Mouse (Mus musculus) hindbrain, embryonic 15.5 days (tissue): ENCODE data around the gene Gm21244. TPM values are rescaled to one million over a fixed set of nuclear protein-coding genes. Genes with fewer than 3 reads are reported as not detected.
"Not testable (repeated sequence)": the region's sequence is repeated elsewhere in the genome, so short reads cannot be mapped to it uniquely, and the experiment has no call there.

ENCODE experiments used
- ATAC-seq: fragments of 200-750 bp; cut with Nextera tagmentation; 2 replicates; pipeline ENCODE4 v1.8.0; 2017; ENCODE audit warnings: low read depth, moderate number of reproducible peaks, moderate TSS enrichment; ENCODE audit not compliant: low FRiP score
- H3K27ac ChIP-seq: fragments of 300-500 bp; sonication (generic); replicated peaks from 2 replicates; pipeline ENCODE4 v1.5.1; 2015; ENCODE audit warnings: mild to moderate bottlenecking, inconsistent platforms
- H3K27me3 ChIP-seq: fragments of 300-500 bp; sonication (generic); 2 replicates; pipeline ENCODE4 v1.6.1; 2015; ENCODE audit warnings: control low read depth, inconsistent platforms
- H3K36me3 ChIP-seq: fragments of 300-500 bp; sonication (generic); 2 replicates; pipeline ENCODE4 v1.6.1; 2015; ENCODE audit warnings: control low read depth, inconsistent platforms
- H3K4me1 ChIP-seq: fragments of 300-500 bp; sonication (generic); replicated peaks from 2 replicates; pipeline ENCODE4 v1.6.1; 2015; ENCODE audit warnings: control low read depth, inconsistent platforms
- H3K4me2 ChIP-seq: fragments of 300-500 bp; sonication (generic); 2 replicates; pipeline ENCODE4 v1.6.1; 2015; ENCODE audit warnings: moderate library complexity, mild to moderate bottlenecking, inconsistent platforms
- H3K4me3 ChIP-seq: fragments of 300-500 bp; sonication (generic); 2 replicates; pipeline ENCODE4 v1.5.1; 2015; ENCODE audit warnings: mild to moderate bottlenecking, inconsistent platforms
- H3K9ac ChIP-seq: fragments of 300-500 bp; sonication (generic); 2 replicates; pipeline ENCODE4 v1.6.1; 2015; ENCODE audit warnings: inconsistent platforms
- H3K9me3 ChIP-seq: fragments of 300-500 bp; sonication (generic); 2 replicates; pipeline ENCODE4 v1.6.1; 2016; ENCODE audit warnings: control low read depth, inconsistent platforms
- WGBS: fragments of 180-500 bp; shearing (Covaris S2); methylation state at CpG from one replicate; pipeline ENCODE4 v1.1.7; 2015; 5-methylcytosine and 5-hydroxymethylcytosine counted together
- polyA plus RNA-seq: library from polyadenylated mRNA; unstranded; fragments of >200 nt; fragmentation: Nextera tagmentation; extraction: Ambion mirVana; gene quantifications from 2 replicates; pipeline ENCODE4 v1.2.1, GENCODE M21; 2015

Gm21244 gene
- polyA plus RNA-seq = not detected in 2 replicates

GRCm38 (mm10) chrY:7169193-7169592 lies at the start of gene Gm21244:
Gm21244 (minus strand) TSS chrY:7169293.
- not testable (repeated sequence) for H3K4me2 ChIP-seq, H3K4me1 ChIP-seq, H3K27ac ChIP-seq, H3K9ac ChIP-seq, ATAC-seq, H3K9me3 ChIP-seq, H3K27me3 ChIP-seq, H3K36me3 ChIP-seq, H3K4me3 ChIP-seq
- no CpG with 5 or more reads among the region's 3 CpGs for WGBS

Other genes with a start within 250 kb of the Gm21244 start
- not detected in 2 replicates for gene Gm28998, start 84.5 kb upstream of the Gm21244 start, polyA plus RNA-seq
- not detected in 2 replicates for gene Gm21788, start 235.7 kb upstream of the Gm21244 start, polyA plus RNA-seq